Mouse (Mus musculus): ENCODE data around the gene Ino80e.

GRCm38 (mm10) chr7:126816494-126816893, 45.7 kb downstream of the Ino80e start:
- TF ChIP-seq CTCF (conservative IDR thresholded peaks at IDR 0.05 in 1 of 2, IDR thresholded peaks at IDR 0.05 in 1 of 2; ENCODE audit: low read depth in 2 of 2, low read length in 2 of 2) (no peak), MAX (IDR thresholded peaks at IDR 0.05; ENCODE audit: low read length) (no peak), POLR2A (IDR thresholded peaks at IDR 0.05; ENCODE audit: low read depth, low read length) (no peak), CHD2 (IDR thresholded peaks at IDR 0.05; ENCODE audit: low read length) (no peak), TBP (conservative IDR thresholded peaks at IDR 0.05; ENCODE audit: low read depth, low read length) (no peak), KAT2A (IDR thresholded peaks at IDR 0.05; ENCODE audit: insufficient replicate concordance, low read length) (no peak), EP300 (IDR thresholded peaks at IDR 0.05; ENCODE audit: low read length) (no peak)
